Mouse (Mus musculus): ENCODE data around the gene Bmf. TPM values are rescaled to one million over a fixed set of nuclear protein-coding genes. Genes with fewer than 3 reads are reported as not detected.

Bmf gene
- polyA plus RNA-seq (2014; fragmentation: Illumina TruSeq; extraction: RNeasy Lipid Tissue Mini Kit (QIAGEN cat#74804); ENCODE audit: low read depth, low replicate concordance): 0.32 TPM

GRCm38 (mm10) chr2:118549507-118550473, at the start of gene Bmf:
Gene Bmf, minus strand, starts transcription at chr2:118549687.

GRCm38 (mm10) chr2:118597673-118598568, 48.4 kb upstream of the Bmf start, which contains the start of gene Bub1b:
Gene Bub1b, plus strand, starts transcription at chr2:118598211.

DNA sequence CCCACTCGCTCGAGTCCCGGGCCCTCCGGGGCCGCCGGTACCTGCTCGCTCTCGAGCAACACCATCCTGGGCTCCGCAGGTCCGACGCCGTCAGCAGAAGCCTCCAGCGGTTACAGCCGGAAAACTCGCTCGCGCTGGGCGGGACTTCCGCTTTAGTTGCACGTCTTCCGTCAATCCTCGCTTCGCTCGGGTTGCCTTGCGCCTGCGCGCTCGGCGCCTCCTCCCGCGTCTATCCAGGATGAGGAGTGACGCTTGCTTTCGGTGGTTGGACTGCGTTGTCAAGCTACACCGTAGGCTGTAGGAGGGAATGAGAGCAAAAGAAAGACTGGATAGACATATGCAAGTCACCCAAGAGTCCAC, 70.0 kb downstream of the Bmf start, which contains the start of gene Srp14:
Srp14 (minus strand) TSS at position 162 of the 360 bp plus-strand sequence.

Other genes with a start within 250 kb of the Bmf start
- 0.07 TPM for gene Gpr176, start 176.3 kb downstream of the Bmf start, polyA plus RNA-seq (2014; fragmentation: Illumina TruSeq; extraction: RNeasy Lipid Tissue Mini Kit (QIAGEN cat#74804); ENCODE audit: low read depth, low replicate concordance)
- 4.4 TPM for gene Eif2ak4, start 161.1 kb downstream of the Bmf start, polyA plus RNA-seq (2014; fragmentation: Illumina TruSeq; extraction: RNeasy Lipid Tissue Mini Kit (QIAGEN cat#74804); ENCODE audit: low read depth, low replicate concordance)
- gene Srp14, start 70.0 kb downstream of the Bmf start, polyA plus RNA-seq (2014; fragmentation: Illumina TruSeq; extraction: RNeasy Lipid Tissue Mini Kit (QIAGEN cat#74804); ENCODE audit: low read depth, low replicate concordance): 244 TPM
- 41.9 TPM for gene Bub1b, start 48.5 kb upstream of the Bmf start, polyA plus RNA-seq (2014; fragmentation: Illumina TruSeq; extraction: RNeasy Lipid Tissue Mini Kit (QIAGEN cat#74804); ENCODE audit: low read depth, low replicate concordance)
- gene Pak6, start 113.6 kb upstream of the Bmf start, polyA plus RNA-seq (2014; fragmentation: Illumina TruSeq; extraction: RNeasy Lipid Tissue Mini Kit (QIAGEN cat#74804); ENCODE audit: low read depth, low replicate concordance): 0.71 TPM
- gene Ankrd63, start 154.3 kb upstream of the Bmf start, polyA plus RNA-seq (2014; fragmentation: Illumina TruSeq; extraction: RNeasy Lipid Tissue Mini Kit (QIAGEN cat#74804); ENCODE audit: low read depth, low replicate concordance): 0.57 TPM
- 3.0 TPM for gene Plcb2, start 178.8 kb upstream of the Bmf start, polyA plus RNA-seq (2014; fragmentation: Illumina TruSeq; extraction: RNeasy Lipid Tissue Mini Kit (QIAGEN cat#74804); ENCODE audit: low read depth, low replicate concordance)
- gene Inafm2, start 196.1 kb upstream of the Bmf start, polyA plus RNA-seq (2014; fragmentation: Illumina TruSeq; extraction: RNeasy Lipid Tissue Mini Kit (QIAGEN cat#74804); ENCODE audit: low read depth, low replicate concordance): 27.8 TPM
- 0.39 TPM for gene Ccdc9b, start 213.0 kb upstream of the Bmf start, polyA plus RNA-seq (2014; fragmentation: Illumina TruSeq; extraction: RNeasy Lipid Tissue Mini Kit (QIAGEN cat#74804); ENCODE audit: low read depth, low replicate concordance)
- gene Phgr1, start 223.1 kb upstream of the Bmf start, polyA plus RNA-seq (2014; fragmentation: Illumina TruSeq; extraction: RNeasy Lipid Tissue Mini Kit (QIAGEN cat#74804); ENCODE audit: low read depth, low replicate concordance): not detected
- 0.13 TPM for gene Disp2, start 230.0 kb upstream of the Bmf start, polyA plus RNA-seq (2014; fragmentation: Illumina TruSeq; extraction: RNeasy Lipid Tissue Mini Kit (QIAGEN cat#74804); ENCODE audit: low read depth, low replicate concordance)